Mouse (Mus musculus): ENCODE data around the gene Gfpt1. TPM values are rescaled to one million over a fixed set of nuclear protein-coding genes. Genes with fewer than 3 reads are reported as not detected.

Gfpt1 gene
- polyA plus RNA-seq, 1 experiment from 2014 or later: 6.5 TPM

Other genes starting within 250 kb of the Gfpt1 start
- 36.9 and 39.6 TPM in 2 replicates for gene Anxa4, start 249.3 kb upstream of the Gfpt1 start, polyA plus RNA-seq (2015; fragmentation: Nextera tagmentation; extraction: Ambion mirVana)
- gene Aak1, start 193.3 kb upstream of the Gfpt1 start, polyA plus RNA-seq (2015; fragmentation: Nextera tagmentation; extraction: Ambion mirVana): 3.2 TPM in 2 replicates
- gene Nfu1, start 33.6 kb upstream of the Gfpt1 start, polyA plus RNA-seq (2015; fragmentation: Nextera tagmentation; extraction: Ambion mirVana): 40.3 and 42.2 TPM in 2 replicates
- not detected in 2 replicates for gene D6Ertd527e, start 61.9 kb downstream of the Gfpt1 start, polyA plus RNA-seq (2015; fragmentation: Nextera tagmentation; extraction: Ambion mirVana)